Mouse (Mus musculus): ENCODE measurements around the gene Carmil3. TPM values are rescaled to one million over a fixed set of nuclear protein-coding genes. Genes with fewer than 3 reads are reported as not detected.

Carmil3 gene
- 0.08 TPM for polyA plus RNA-seq (2012; fragmentation: generic; extraction: Trizol)

DNA sequence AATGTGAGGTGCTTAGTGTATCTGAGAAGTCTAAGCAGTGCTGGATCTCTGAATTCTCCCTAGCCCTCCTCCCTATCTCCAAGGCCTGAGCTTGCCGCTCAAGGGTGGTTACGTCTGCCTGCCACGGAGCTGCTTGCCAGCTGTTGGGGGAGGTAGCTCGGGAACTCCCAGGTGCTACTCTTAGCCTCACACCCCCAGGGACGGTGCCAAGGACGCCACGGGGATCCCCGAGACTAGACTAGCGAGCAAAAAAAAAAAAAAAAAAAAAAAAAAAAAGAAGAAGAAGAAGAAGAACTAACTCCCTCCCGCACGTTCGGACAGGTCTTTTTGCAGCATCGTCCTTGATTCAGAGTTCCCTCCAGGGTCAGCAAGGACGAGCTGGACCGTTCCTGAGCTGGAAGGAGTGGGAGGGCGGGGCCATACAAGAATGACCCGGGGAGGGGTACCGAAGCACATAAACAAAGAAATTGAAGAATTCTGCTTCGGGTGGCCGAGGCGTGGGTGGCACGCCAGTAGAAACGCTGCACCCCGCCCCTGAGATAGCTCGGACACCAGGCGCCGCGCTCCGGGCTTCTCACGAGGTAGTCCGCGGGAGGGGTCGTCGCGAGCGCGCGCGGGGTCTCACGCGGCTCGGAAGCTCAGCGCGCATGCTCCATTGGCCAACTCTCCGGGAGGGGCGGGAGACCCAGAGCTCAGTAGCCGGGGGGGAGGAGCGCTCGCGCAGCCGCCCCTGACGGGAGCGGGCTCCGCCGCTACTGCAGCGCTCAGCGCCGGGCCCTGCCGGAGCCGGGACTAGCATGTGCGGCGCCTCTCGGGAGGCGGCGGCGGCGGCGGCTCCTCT is at the start of gene Carmil3:
TSS of gene Carmil3 (plus strand) at position 291 of the 841 bp plus-strand sequence.
- no peaks in the 10 kb centered on the region for H3K79me2 ChIP-seq (ENCODE audit: control insufficient read depth, insufficient read depth)
- H3ac ChIP-seq (ENCODE audit: control insufficient read depth, insufficient read length): peak within 1 kb of the TSS; percentile 26
- TF ChIP-seq USF1 (IDR thresholded peaks at IDR 0.05; ENCODE audit: low read depth): no peak
- TF ChIP-seq TCF3 (IDR thresholded peaks at IDR 0.05; ENCODE audit: insufficient read length, low read depth): no peak
- TF ChIP-seq MAX (IDR thresholded peaks at IDR 0.05; ENCODE audit: low read depth): no peak
- TF ChIP-seq TCF12 (IDR thresholded peaks at IDR 0.05; ENCODE audit: insufficient read depth, poor library complexity, severe bottlenecking): no peak
- no peak for TF ChIP-seq REST (IDR thresholded peaks at IDR 0.05; ENCODE audit: insufficient read depth, insufficient read length)
- no peak for TF ChIP-seq CEBPB (IDR thresholded peaks at IDR 0.05; ENCODE audit: insufficient read depth, poor library complexity, severe bottlenecking)
- TF ChIP-seq MYOD1 (IDR thresholded peaks at IDR 0.05; ENCODE audit: control insufficient read depth in 1 of 3, insufficient read length in 2 of 3, low read depth in 2 of 3): no peak
- no peak for TF ChIP-seq POLR2A (IDR thresholded peaks at IDR 0.05; ENCODE audit: insufficient read length, low read depth)
- H3K27me3 ChIP-seq (ENCODE audit: control insufficient read depth, insufficient read depth, insufficient read length): peaks cover 34% of the 10 kb centered on the region
- no peaks in the 10 kb centered on the region for H3K36me3 ChIP-seq (ENCODE audit: control insufficient read depth, insufficient read depth)
- H3K4me2 ChIP-seq (ENCODE audit: low read depth): peak within 1 kb of the TSS; percentile 94
- H3K4me3 ChIP-seq: peak within 1 kb of the TSS; percentile 17

DNA sequence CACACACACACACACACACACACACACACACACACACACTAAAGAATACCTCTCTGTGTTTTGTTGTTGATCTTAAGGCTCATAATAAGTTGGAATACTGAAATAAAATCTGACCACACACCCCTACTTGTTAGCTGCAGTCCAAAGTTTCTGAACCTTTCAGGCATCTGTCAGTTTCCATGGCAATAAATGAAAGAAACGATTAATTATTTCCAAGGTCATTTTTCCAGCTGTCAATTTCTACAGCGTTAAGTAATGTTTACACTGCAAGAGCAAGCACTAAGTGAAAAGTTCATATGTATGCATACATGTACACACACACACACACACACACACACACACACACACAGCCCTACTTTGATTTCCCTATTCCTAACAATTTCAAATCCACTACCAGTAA is 32.8 kb upstream of the Carmil3 start:
- no peak overlapping the region for H3K4me3 ChIP-seq
- peaks cover 22% of the 10 kb centered on the region for H3K27me3 ChIP-seq (ENCODE audit: control insufficient read depth, insufficient read depth, insufficient read length)
- H3ac ChIP-seq (ENCODE audit: control insufficient read depth, insufficient read length): no peak overlapping the region
- no peaks in the 10 kb centered on the region for H3K36me3 ChIP-seq (ENCODE audit: control insufficient read depth, insufficient read depth)
- no peaks in the 10 kb centered on the region for H3K79me2 ChIP-seq (ENCODE audit: control insufficient read depth, insufficient read depth)
- TF ChIP-seq MYOG (IDR thresholded peaks at IDR 0.05; ENCODE audit: control insufficient read depth in 1 of 3, insufficient read depth in 1 of 3, insufficient read length in 2 of 3, low read depth in 2 of 3): no peak
- no peak for TF ChIP-seq MYOD1 (IDR thresholded peaks at IDR 0.05; ENCODE audit: control insufficient read depth in 1 of 3, insufficient read length in 2 of 3, low read depth in 2 of 3)
- TF ChIP-seq MAX (IDR thresholded peaks at IDR 0.05; ENCODE audit: low read depth): no peak
- no peak for TF ChIP-seq SRF (IDR thresholded peaks at IDR 0.05; ENCODE audit: control insufficient read depth, insufficient read length, low read depth)
- TF ChIP-seq POLR2A (IDR thresholded peaks at IDR 0.05; ENCODE audit: insufficient read length, low read depth): no peak
- TF ChIP-seq CEBPB (IDR thresholded peaks at IDR 0.05; ENCODE audit: insufficient read depth, poor library complexity, severe bottlenecking): no peak
- no peak overlapping the region for H3K4me2 ChIP-seq (ENCODE audit: low read depth)

DNA sequence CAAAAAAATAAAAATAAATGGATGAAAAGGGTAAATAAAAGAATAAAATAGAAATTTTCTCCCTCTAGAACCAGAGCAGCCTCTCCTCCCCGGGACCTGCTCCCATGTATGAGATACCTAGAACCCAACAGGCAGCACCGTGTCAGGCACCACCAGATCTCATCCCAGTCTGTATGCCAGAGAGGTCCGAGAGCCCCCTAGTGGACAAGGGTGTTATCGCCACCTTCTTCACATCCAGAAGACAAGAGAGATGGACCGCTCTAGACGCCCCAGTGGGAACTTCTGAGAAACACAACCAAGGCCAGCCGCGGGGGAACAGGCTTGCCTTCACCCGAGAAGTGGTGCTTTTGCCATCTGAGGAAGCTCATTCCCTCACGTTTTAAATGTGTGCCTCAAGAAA is 32.2 kb upstream of the Carmil3 start:
- TF ChIP-seq CEBPB (IDR thresholded peaks at IDR 0.05; ENCODE audit: insufficient read depth, poor library complexity, severe bottlenecking): no peak
- no peak for TF ChIP-seq MYOG (IDR thresholded peaks at IDR 0.05; ENCODE audit: control insufficient read depth in 1 of 3, insufficient read depth in 1 of 3, insufficient read length in 2 of 3, low read depth in 2 of 3)
- Histone ChIP-seq H3K79me2 (ENCODE audit: control insufficient read depth, insufficient read depth) (no peaks in the 10 kb centered on the region), H3K27me3 (ENCODE audit: control insufficient read depth, insufficient read depth, insufficient read length) (peaks cover 28% of the 10 kb centered on the region), H3K4me3 (no peak overlapping the region), H3ac (ENCODE audit: control insufficient read depth, insufficient read length) (no peak overlapping the region), H3K36me3 (ENCODE audit: control insufficient read depth, insufficient read depth) (no peaks in the 10 kb centered on the region), H3K4me2 (ENCODE audit: low read depth) (no peak overlapping the region)

DNA sequence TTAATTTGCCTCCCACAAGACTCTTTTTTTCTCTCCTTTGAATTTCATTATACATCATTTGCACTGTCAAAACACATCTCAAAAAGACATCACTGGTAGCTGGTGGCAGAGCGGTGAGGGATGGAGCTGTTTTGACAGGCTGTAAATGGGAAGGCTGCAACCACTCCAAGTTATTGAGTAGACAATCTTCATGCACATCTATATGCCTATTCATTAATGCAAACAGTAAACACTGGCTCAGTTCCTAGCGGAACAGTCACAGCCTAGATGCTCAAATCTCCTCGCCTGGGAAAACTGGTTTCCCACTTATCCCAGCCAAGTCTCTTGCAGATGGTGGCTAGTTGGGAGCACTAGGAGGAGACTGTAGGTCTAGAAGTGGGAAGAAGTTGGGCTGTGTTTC is 31.7 kb upstream of the Carmil3 start:
- peaks cover 30% of the 10 kb centered on the region for H3K27me3 ChIP-seq (ENCODE audit: control insufficient read depth, insufficient read depth, insufficient read length)
- no peak overlapping the region for H3K4me2 ChIP-seq (ENCODE audit: low read depth)
- H3K79me2 ChIP-seq (ENCODE audit: control insufficient read depth, insufficient read depth): no peaks in the 10 kb centered on the region
- no peaks in the 10 kb centered on the region for H3K36me3 ChIP-seq (ENCODE audit: control insufficient read depth, insufficient read depth)
- TF ChIP-seq POLR2A (IDR thresholded peaks at IDR 0.05; ENCODE audit: insufficient read length, low read depth): no peak
- TF ChIP-seq MAX (IDR thresholded peaks at IDR 0.05; ENCODE audit: low read depth): no peak
- no peak for TF ChIP-seq REST (IDR thresholded peaks at IDR 0.05; ENCODE audit: insufficient read depth, insufficient read length)
- no peak for TF ChIP-seq POLR2AphosphoS2 (IDR thresholded peaks at IDR 0.05; ENCODE audit: insufficient read length, low read depth)
- no peak for TF ChIP-seq MYOG (IDR thresholded peaks at IDR 0.05; ENCODE audit: control insufficient read depth in 1 of 3, insufficient read depth in 1 of 3, insufficient read length in 2 of 3, low read depth in 2 of 3)
- TF ChIP-seq E2F4 (IDR thresholded peaks at IDR 0.05; ENCODE audit: insufficient read depth): no peak
- TF ChIP-seq SRF (IDR thresholded peaks at IDR 0.05; ENCODE audit: control insufficient read depth, insufficient read length, low read depth): no peak
- TF ChIP-seq TCF3 (IDR thresholded peaks at IDR 0.05; ENCODE audit: insufficient read length, low read depth): no peak
- TF ChIP-seq USF1 (IDR thresholded peaks at IDR 0.05; ENCODE audit: low read depth): no peak
- no peak for TF ChIP-seq CEBPB (IDR thresholded peaks at IDR 0.05; ENCODE audit: insufficient read depth, poor library complexity, severe bottlenecking)
- TF ChIP-seq TCF12 (IDR thresholded peaks at IDR 0.05; ENCODE audit: insufficient read depth, poor library complexity, severe bottlenecking): no peak
- H3ac ChIP-seq (ENCODE audit: control insufficient read depth, insufficient read length): no peak overlapping the region
- H3K4me3 ChIP-seq: no peak overlapping the region

DNA sequence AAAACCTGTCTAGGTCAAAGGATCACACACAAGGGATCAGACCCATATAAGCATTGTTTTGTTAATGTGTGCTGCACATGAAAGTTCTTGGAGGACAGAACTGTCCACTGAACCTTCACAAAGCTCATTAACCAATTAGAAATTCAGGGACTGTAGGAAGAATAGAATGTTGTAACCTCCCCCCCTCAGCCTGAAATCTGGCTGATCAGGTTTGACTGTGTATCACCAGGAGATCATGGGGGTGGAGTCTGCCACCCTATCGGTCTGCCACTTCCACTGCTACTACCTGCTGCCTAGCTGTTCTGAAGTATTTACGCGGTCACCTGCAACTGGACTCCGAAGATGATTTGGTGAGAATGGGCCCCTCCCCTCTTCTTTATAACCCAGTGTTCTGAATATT is 30.7 kb upstream of the Carmil3 start:
- Histone ChIP-seq H3K4me3 (no peak overlapping the region), H3ac (ENCODE audit: control insufficient read depth, insufficient read length) (no peak overlapping the region), H3K79me2 (ENCODE audit: control insufficient read depth, insufficient read depth) (no peaks in the 10 kb centered on the region), H3K27me3 (ENCODE audit: control insufficient read depth, insufficient read depth, insufficient read length) (peaks cover 40% of the 10 kb centered on the region), H3K36me3 (ENCODE audit: control insufficient read depth, insufficient read depth) (no peaks in the 10 kb centered on the region), H3K4me2 (ENCODE audit: low read depth) (no peak overlapping the region)
- TF ChIP-seq POLR2A (IDR thresholded peaks at IDR 0.05; ENCODE audit: insufficient read length, low read depth): no peak
- TF ChIP-seq CEBPB (IDR thresholded peaks at IDR 0.05; ENCODE audit: insufficient read depth, poor library complexity, severe bottlenecking): no peak
- TF ChIP-seq POLR2AphosphoS2 (IDR thresholded peaks at IDR 0.05; ENCODE audit: insufficient read length, low read depth): no peak
- no peak for TF ChIP-seq REST (IDR thresholded peaks at IDR 0.05; ENCODE audit: insufficient read depth, insufficient read length)
- no peak for TF ChIP-seq MYOG (IDR thresholded peaks at IDR 0.05; ENCODE audit: control insufficient read depth in 1 of 3, insufficient read depth in 1 of 3, insufficient read length in 2 of 3, low read depth in 2 of 3)
- TF ChIP-seq MYOD1 (IDR thresholded peaks at IDR 0.05; ENCODE audit: control insufficient read depth in 1 of 3, insufficient read length in 2 of 3, low read depth in 2 of 3): no peak
- TF ChIP-seq TCF3 (IDR thresholded peaks at IDR 0.05; ENCODE audit: insufficient read length, low read depth): no peak
- no peak for TF ChIP-seq E2F4 (IDR thresholded peaks at IDR 0.05; ENCODE audit: insufficient read depth)
- no peak for TF ChIP-seq TCF12 (IDR thresholded peaks at IDR 0.05; ENCODE audit: insufficient read depth, poor library complexity, severe bottlenecking)
- TF ChIP-seq MAX (IDR thresholded peaks at IDR 0.05; ENCODE audit: low read depth): no peak
- TF ChIP-seq USF1 (IDR thresholded peaks at IDR 0.05; ENCODE audit: low read depth): no peak
- no peak for TF ChIP-seq SRF (IDR thresholded peaks at IDR 0.05; ENCODE audit: control insufficient read depth, insufficient read length, low read depth)

Data from myocyte (in vitro differentiated cells).